Mouse (Mus musculus) left cerebral cortex, postnatal 25 days (tissue): Measurements from ENCODE around the gene Tmed1. TPM values are rescaled to one million over a fixed set of nuclear protein-coding genes. Genes with fewer than 3 reads are reported as not detected.
"Not testable (repeated sequence)": the region's sequence is repeated elsewhere in the genome, so short reads cannot be mapped to it uniquely, and the experiment has no call there.

ENCODE experiments used
- DNase-seq, 2 experiments: peaks; one replicate each; pipeline ENCODE4 v3.0.0; 2022; ENCODE audit warnings: low spot score in 2 of 2, mixed read lengths in 1 of 2
- intact Hi-C: fragments of 180-260 bp; cut with DNase I; formaldehyde crosslinking; loops from one replicate; pipeline ENCODE4 v1.15.1; 2025
- total RNA-seq, 2 experiments: library from RNA; stranded (reverse); gene quantifications; 2 replicates each; pipeline ENCODE4 v1.2.3; 2021

Gene Tmed1
- 10 to 100 TPM; 14.3 to 15.6 TPM for total RNA-seq

GRCm38 (mm10) chr9:21509772-21510688 lies at the start of gene Tmed1:
TSS of gene Tmed1 (minus strand) at chr9:21510252.
- intact Hi-C loops = loop anchor here (2.0 kb wide), 1 partner anchor 37 kb away; the partner anchor contains the start of gene Carm1
- peak; percentile 96 to 98 for DNase-seq

- intact Hi-C loops = no loop called here
- no peak for DNase-seq
Observed at GRCm38 (mm10) chr9:21559151-21559550, 49.1 kb upstream of the Tmed1 start.

GRCm38 (mm10) chr9:21558366-21558765 lies 48.3 kb upstream of the Tmed1 start:
- DNase-seq = no peak
- intact Hi-C loops = no loop called here

- intact Hi-C loops = no loop called here
- no peak for DNase-seq
Observed at GRCm38 (mm10) chr9:21557556-21557955, 47.5 kb upstream of the Tmed1 start.

GRCm38 (mm10) chr9:21556996-21557395 lies 46.9 kb upstream of the Tmed1 start:
- intact Hi-C loops = no loop called here
- no peak for DNase-seq

- no peak for DNase-seq
- intact Hi-C loops = no loop called here
Observed at GRCm38 (mm10) chr9:21555198-21555742, 45.2 kb upstream of the Tmed1 start.

GRCm38 (mm10) chr9:21553607-21554273 lies 43.7 kb upstream of the Tmed1 start:
- no peak for DNase-seq

GRCm38 (mm10) chr9:21551049-21551448 lies 41.0 kb upstream of the Tmed1 start:
- intact Hi-C loops = no loop called here
- no peak for DNase-seq

More at GRCm38 (mm10) chr9:21553607-21554273, 43.7 kb upstream of the Tmed1 start:
- intact Hi-C loops = no loop called here

GRCm38 (mm10) chr9:21547075-21547941 lies 37.3 kb upstream of the Tmed1 start:
- intact Hi-C loops = loop anchor here (2.0 kb wide), 2 partner anchors 37 to 45 kb away; partner anchors contain the start of genes Timm29, Tmed1 and Yipf2

GRCm38 (mm10) chr9:21546789-21547074 lies 36.7 kb upstream of the Tmed1 start, which contains the start of gene Carm1:
TSS of gene Carm1 (plus strand) at chr9:21546894.
- DNase-seq = no peak
- intact Hi-C loops = loop anchor here (1.0 to 2.0 kb wide), 3 partner anchors 36 to 179 kb away; partner anchors contain the start of genes Ilf3, Timm29, Tmed1 and Yipf2

More at GRCm38 (mm10) chr9:21547075-21547941, 37.3 kb upstream of the Tmed1 start:
- DNase-seq = peak; percentile 47 to 68

- DNase-seq = peak; percentile 99
- intact Hi-C loops = loop anchor here (1.0 to 2.0 kb wide), 3 partner anchors 35 to 179 kb away; partner anchors contain the start of genes Ilf3, Timm29, Tmed1 and Yipf2
Observed at GRCm38 (mm10) chr9:21545916-21546788, 36.1 kb upstream of the Tmed1 start.

GRCm38 (mm10) chr9:21545351-21545915 lies 35.4 kb upstream of the Tmed1 start:
- DNase-seq = no peak
- intact Hi-C loops = no loop called here

- DNase-seq, intact Hi-C loops: not testable (repeated sequence)
Observed at GRCm38 (mm10) chr9:21542001-21542400, 31.9 kb upstream of the Tmed1 start.

- intact Hi-C loops = no loop called here
- no peak for DNase-seq
Observed at GRCm38 (mm10) chr9:21539981-21540753, 30.1 kb upstream of the Tmed1 start.

- intact Hi-C loops = no loop called here
- no peak for DNase-seq
Observed at GRCm38 (mm10) chr9:21537009-21537408, 27.0 kb upstream of the Tmed1 start.

- no peak for DNase-seq
- intact Hi-C loops = no loop called here
Observed at GRCm38 (mm10) chr9:21536501-21536900, 26.4 kb upstream of the Tmed1 start.

- intact Hi-C loops = no loop called here
- DNase-seq = no peak
Observed at GRCm38 (mm10) chr9:21527917-21528324, 17.9 kb upstream of the Tmed1 start.
